Mouse (Mus musculus) heart, embryonic 11.5 days (tissue): Measurements from ENCODE around the gene Hoxc8. TPM values are rescaled to one million over a fixed set of nuclear protein-coding genes. Genes with fewer than 3 reads are reported as not detected.
A peak's percentile ranks its signal among the peaks of the same experiment; 100 is the strongest.

ENCODE experiments used
- ATAC-seq: fragments of 200-750 bp; cut with Nextera tagmentation; replicated peaks from 2 replicates; pipeline ENCODE4 v1.8.0; 2017; ENCODE audit warnings: moderate library complexity; ENCODE audit not compliant: insufficient number of reproducible peaks, low FRiP score, low TSS enrichment
- H3K27ac ChIP-seq: fragments of 300-500 bp; sonication (generic); 2 replicates; pipeline ENCODE4 v1.5.1; 2014; ENCODE audit warnings: mild to moderate bottlenecking, low read depth, low read length
- H3K27me3 ChIP-seq: fragments of 300-500 bp; sonication (generic); 2 replicates; pipeline ENCODE4 v1.6.1; 2014; ENCODE audit warnings: mild to moderate bottlenecking, low read length, mixed read lengths; ENCODE audit not compliant: control insufficient read depth, insufficient read depth
- H3K36me3 ChIP-seq: fragments of 300-500 bp; sonication (generic); 2 replicates; pipeline ENCODE4 v1.6.1; 2014; ENCODE audit warnings: mild to moderate bottlenecking, low read length, moderate library complexity, mixed read lengths; ENCODE audit not compliant: control insufficient read depth, insufficient read depth
- H3K4me1 ChIP-seq: fragments of 300-500 bp; sonication (generic); 2 replicates; pipeline ENCODE4 v1.6.1; 2014; ENCODE audit warnings: low read length; ENCODE audit not compliant: control insufficient read depth, insufficient read depth
- H3K4me2 ChIP-seq: fragments of 300-500 bp; sonication (generic); 2 replicates; pipeline ENCODE4 v1.6.1; 2014; ENCODE audit warnings: mild to moderate bottlenecking, moderate library complexity
- H3K4me3 ChIP-seq: fragments of 300-500 bp; sonication (generic); 2 replicates; pipeline ENCODE4 v1.5.1; 2014; ENCODE audit warnings: low read depth, low read length
- H3K9ac ChIP-seq: fragments of 300-500 bp; sonication (generic); 2 replicates; pipeline ENCODE4 v1.6.1; 2014; ENCODE audit warnings: mild to moderate bottlenecking, low read depth, low read length, moderate library complexity
- H3K9me3 ChIP-seq: fragments of 300-500 bp; sonication (generic); replicated peaks from 2 replicates; pipeline ENCODE4 v1.6.1; 2016; ENCODE audit warnings: low read length; ENCODE audit not compliant: control insufficient read depth
- WGBS: fragments of 180-500 bp; shearing (Covaris S2); extraction: QIAGEN DNeasy Blood & Tissue Kit; methylation state at CpG from one replicate; pipeline ENCODE4 v1.1.7; 2014; ENCODE audit not compliant: insufficient replicate concordance; 5-methylcytosine and 5-hydroxymethylcytosine counted together
- polyA plus RNA-seq: library from polyadenylated mRNA; unstranded; fragments of >200 nt; fragmentation: Nextera tagmentation; extraction: Ambion mirVana; gene quantifications from 2 replicates; pipeline ENCODE4 v1.2.1, GENCODE M21; 2014

The Hoxc8 gene
- polyA plus RNA-seq, 1 experiment from 2014 or later = 0.20 TPM

GRCm38 (mm10) chr15:103027266-103028235, 37.1 kb downstream of the Hoxc8 start:
- no peak overlapping the region for H3K4me2 ChIP-seq
- 1% methylated on average over 43 of the region's 43 CpGs for WGBS
- no peaks in the 10 kb centered on the region for H3K9me3 ChIP-seq
- H3K4me3 ChIP-seq = no peak overlapping the region
- no peak overlapping the region for H3K9ac ChIP-seq
- H3K27me3 ChIP-seq = peaks cover 90% of the 10 kb centered on the region
- no peak overlapping the region for H3K27ac ChIP-seq
- no peaks in the 10 kb centered on the region for H3K36me3 ChIP-seq
- no peaks in the 10 kb centered on the region for H3K4me1 ChIP-seq
- no peak for ATAC-seq

GRCm38 (mm10) chr15:103028916-103029512, 38.6 kb downstream of the Hoxc8 start:
- no peak for ATAC-seq
- Histone ChIP-seq H3K27ac (no peak overlapping the region), H3K4me2 (no peak overlapping the region), H3K36me3 (no peaks in the 10 kb centered on the region), H3K4me3 (no peak overlapping the region), H3K9ac (no peak overlapping the region), H3K9me3 (no peaks in the 10 kb centered on the region), H3K27me3 (peaks cover 90% of the 10 kb centered on the region), H3K4me1 (no peaks in the 10 kb centered on the region)
- 19% methylated on average over 9 of the region's 9 CpGs for WGBS

DNA sequence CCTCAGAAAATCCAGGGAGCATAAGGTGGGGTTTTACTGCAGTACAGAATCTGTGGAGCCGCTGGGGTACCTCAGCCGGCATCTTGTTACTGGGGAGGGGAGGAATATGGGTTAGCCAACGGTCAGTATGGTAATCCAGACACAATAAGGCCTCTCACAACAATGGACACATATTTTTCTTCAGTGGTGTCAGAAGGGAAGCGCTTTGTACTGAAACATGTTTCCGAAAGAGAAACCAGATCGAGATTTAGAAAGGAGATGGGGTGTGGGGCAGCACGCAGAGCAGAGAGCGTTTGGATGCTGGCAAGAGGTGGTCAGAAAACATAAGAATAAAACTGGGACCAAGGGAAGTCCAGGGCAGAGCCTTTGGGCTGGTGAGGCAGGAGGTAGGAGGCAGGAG, 39.7 kb downstream of the Hoxc8 start:
- Histone ChIP-seq H3K9ac (no peak overlapping the region), H3K4me3 (no peak overlapping the region), H3K4me1 (no peaks in the 10 kb centered on the region), H3K9me3 (no peaks in the 10 kb centered on the region), H3K4me2 (no peak overlapping the region), H3K27me3 (peaks cover 90% of the 10 kb centered on the region), H3K27ac (no peak overlapping the region), H3K36me3 (no peaks in the 10 kb centered on the region)
- ATAC-seq = no peak
- WGBS = 6% methylated on average over 8 of the region's 8 CpGs

- no peak overlapping the region for H3K4me2 ChIP-seq
- H3K27me3 ChIP-seq = peaks cover 93% of the 10 kb centered on the region
- no peak for ATAC-seq
- H3K9me3 ChIP-seq = no peaks in the 10 kb centered on the region
- no peaks in the 10 kb centered on the region for H3K36me3 ChIP-seq
- no peak overlapping the region for H3K27ac ChIP-seq
- no peak overlapping the region for H3K9ac ChIP-seq
- H3K4me3 ChIP-seq = no peak overlapping the region
- WGBS = no CpG with 5 or more reads among the region's 3 CpGs
- H3K4me1 ChIP-seq = no peaks in the 10 kb centered on the region
Measured at GRCm38 (mm10) chr15:103032167-103032566, 41.8 kb downstream of the Hoxc8 start.

GRCm38 (mm10) chr15:103032646-103033575, 42.5 kb downstream of the Hoxc8 start:
- Histone ChIP-seq H3K27me3 (peaks cover 94% of the 10 kb centered on the region), H3K9ac (no peak overlapping the region), H3K4me3 (no peak overlapping the region), H3K27ac (no peak overlapping the region), H3K4me2 (no peak overlapping the region), H3K4me1 (no peaks in the 10 kb centered on the region), H3K9me3 (no peaks in the 10 kb centered on the region), H3K36me3 (no peaks in the 10 kb centered on the region)
- 2% methylated on average over 26 of the region's 26 CpGs for WGBS
- ATAC-seq = no peak

GRCm38 (mm10) chr15:103034043-103034806, 43.8 kb downstream of the Hoxc8 start:
- Histone ChIP-seq H3K4me1 (no peaks in the 10 kb centered on the region), H3K27me3 (peaks cover 94% of the 10 kb centered on the region), H3K4me3 (peak overlapping the region; percentile 39), H3K36me3 (no peaks in the 10 kb centered on the region), H3K4me2 (peak overlapping the region; percentile 58), H3K27ac (no peak overlapping the region), H3K9ac (no peak overlapping the region), H3K9me3 (no peaks in the 10 kb centered on the region)
- no peak for ATAC-seq
- WGBS = under 1% methylated on average over 24 of the region's 24 CpGs

DNA sequence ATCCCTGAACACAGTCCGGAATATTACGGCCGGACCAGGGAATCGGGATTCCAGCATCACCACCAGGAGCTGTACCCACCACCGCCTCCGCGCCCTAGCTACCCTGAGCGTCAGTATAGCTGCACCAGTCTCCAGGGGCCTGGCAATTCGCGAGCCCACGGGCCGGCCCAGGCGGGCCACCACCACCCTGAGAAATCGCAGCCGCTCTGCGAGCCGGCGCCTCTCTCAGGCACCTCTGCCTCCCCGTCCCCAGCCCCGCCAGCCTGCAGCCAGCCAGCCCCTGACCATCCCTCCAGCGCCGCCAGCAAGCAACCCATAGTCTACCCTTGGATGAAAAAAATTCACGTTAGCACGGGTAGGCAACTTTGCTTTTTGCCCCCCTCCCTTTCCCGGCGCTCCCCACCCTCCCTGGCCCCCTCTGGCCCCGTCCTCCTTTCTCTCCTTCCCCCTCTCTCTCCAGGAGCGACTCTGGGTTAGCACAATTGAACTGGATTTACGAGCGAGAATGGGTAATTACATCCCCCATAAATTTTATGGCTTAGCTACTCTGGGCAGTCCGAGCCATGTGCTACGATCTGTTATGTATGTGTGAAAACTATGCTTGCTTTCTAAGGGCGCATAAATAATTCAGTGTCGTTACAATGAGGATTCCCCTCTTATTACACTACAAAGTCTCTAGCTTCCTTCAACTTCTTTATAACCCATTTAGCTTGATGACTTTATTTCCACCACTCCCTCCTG, 44.6 kb downstream of the Hoxc8 start:
- no peaks in the 10 kb centered on the region for H3K36me3 ChIP-seq
- no peaks in the 10 kb centered on the region for H3K9me3 ChIP-seq
- no peaks in the 10 kb centered on the region for H3K4me1 ChIP-seq
- peak overlapping the region; percentile 46; the same call in 1 of the 2 replicates for H3K9ac ChIP-seq
- H3K4me2 ChIP-seq = peak overlapping the region; percentile 58
- peak overlapping the region; percentile 39 for H3K4me3 ChIP-seq
- ATAC-seq = no peak
- H3K27me3 ChIP-seq = peaks cover 98% of the 10 kb centered on the region
- WGBS = under 1% methylated on average over 34 of the region's 34 CpGs
- no peak overlapping the region for H3K27ac ChIP-seq
